Mouse (Mus musculus) adrenal gland, postnatal 4 days (tissue): ENCODE measurements around the gene Gstm3. TPM values are rescaled to one million over a fixed set of nuclear protein-coding genes. Genes with fewer than 3 reads are reported as not detected.
"Not testable (repeated sequence)": the region's sequence is repeated elsewhere in the genome, so short reads cannot be mapped to it uniquely, and the experiment has no call there.

Source experiments
- DNase-seq, 2 experiments: peaks; one replicate each; pipeline ENCODE4 v3.0.0; 2021 to 2022; ENCODE audit warnings: low spot score in 2 of 2, mixed read lengths in 2 of 2
- total RNA-seq, 2 experiments: library from RNA; stranded (reverse); gene quantifications; 2 replicates each; pipeline ENCODE4 v1.2.3; 2021

The Gstm3 gene
- total RNA-seq, 2 experiments from 2014 or later = 0.31 TPM; not detected in 1

GRCm38 (mm10) chr3:107977691-107978090 is 8.6 kb upstream of the Gstm3 start:
- no peak for DNase-seq

- no peak for DNase-seq
These were observed 5.2 kb upstream of the Gstm3 start for GRCm38 (mm10) chr3:107974237-107974636.

- DNase-seq = no peak
These were observed 3.0 kb upstream of the Gstm3 start for GRCm38 (mm10) chr3:107972070-107972469.

GRCm38 (mm10) chr3:107971101-107971500 is 2.0 kb upstream of the Gstm3 start:
- DNase-seq = not testable (repeated sequence)

GRCm38 (mm10) chr3:107966631-107967030 is 2.5 kb downstream of the Gstm3 start:
- no peak for DNase-seq

- no peak for DNase-seq
These were observed 3.5 kb downstream of the Gstm3 start for GRCm38 (mm10) chr3:107965592-107965991.

GRCm38 (mm10) chr3:107964656-107965308 is 4.3 kb downstream of the Gstm3 start:
- no peak for DNase-seq

GRCm38 (mm10) chr3:107964026-107964425 is 5.1 kb downstream of the Gstm3 start:
- no peak for DNase-seq

- not testable (repeated sequence) for DNase-seq
These were observed 13.8 kb downstream of the Gstm3 start for GRCm38 (mm10) chr3:107955260-107955659.

GRCm38 (mm10) chr3:107953906-107954305 is 15.2 kb downstream of the Gstm3 start:
- no peak for DNase-seq

GRCm38 (mm10) chr3:107953328-107953755 is 15.7 kb downstream of the Gstm3 start:
- DNase-seq = peak; percentile 55 to 66

GRCm38 (mm10) chr3:107950531-107950930 is 18.6 kb downstream of the Gstm3 start:
- no peak for DNase-seq

- DNase-seq = not testable (repeated sequence)
These were observed 19.6 kb downstream of the Gstm3 start for GRCm38 (mm10) chr3:107949461-107949860.

GRCm38 (mm10) chr3:107945729-107946128 is 23.4 kb downstream of the Gstm3 start:
- no peak for DNase-seq

- no peak for DNase-seq
These were observed 25.7 kb downstream of the Gstm3 start, which contains the start of gene Gstm6 for GRCm38 (mm10) chr3:107943239-107943990. TSS of gene Gstm6 (minus strand) at chr3:107943749.

- no peak for DNase-seq
These were observed 27.8 kb downstream of the Gstm3 start for GRCm38 (mm10) chr3:107941261-107941660.

- no peak for DNase-seq
These were observed 28.6 kb downstream of the Gstm3 start for GRCm38 (mm10) chr3:107940524-107940923.

- no peak for DNase-seq
These were observed 29.3 kb downstream of the Gstm3 start for GRCm38 (mm10) chr3:107939830-107940229.

- peak; percentile 35 to 54 for DNase-seq
These were observed 29.7 kb downstream of the Gstm3 start for GRCm38 (mm10) chr3:107939403-107939802.

- DNase-seq = no peak
These were observed 33.2 kb downstream of the Gstm3 start for GRCm38 (mm10) chr3:107935888-107936287.

GRCm38 (mm10) chr3:107935268-107935667 is 33.8 kb downstream of the Gstm3 start:
- DNase-seq = no peak

- no peak for DNase-seq
These were observed 37.0 kb downstream of the Gstm3 start for GRCm38 (mm10) chr3:107932128-107932527.
